Mouse (Mus musculus) myocyte (in vitro differentiated cells): ENCODE measurements around the gene Gm20388.

Source experiments
- CEBPB ChIP-seq: IDR thresholded peaks from 2 replicates; pipeline ENCODE4 v1.6.1; 2011; ENCODE audit warnings: mild to moderate bottlenecking, moderate library complexity; ENCODE audit not compliant: poor library complexity, insufficient read depth, severe bottlenecking
- E2F4 ChIP-seq: IDR thresholded peaks from one replicate; pipeline ENCODE4 v1.6.1; 2011; ENCODE audit warnings: mild to moderate bottlenecking, control low read depth, moderate library complexity; ENCODE audit not compliant: insufficient read depth
- MAX ChIP-seq: IDR thresholded peaks from one replicate; pipeline ENCODE4 v1.6.1; 2011; ENCODE audit warnings: low read depth, mild to moderate bottlenecking, control low read depth
- POLR2A ChIP-seq: IDR thresholded peaks from one replicate; pipeline ENCODE4 v1.6.1; 2011; ENCODE audit warnings: low read depth, mild to moderate bottlenecking, control low read depth, moderate library complexity; ENCODE audit not compliant: insufficient read length
- POLR2AphosphoS2 ChIP-seq: IDR thresholded peaks from one replicate; pipeline ENCODE4 v1.6.1; 2011; ENCODE audit warnings: low read depth, control low read depth; ENCODE audit not compliant: insufficient read length
- REST ChIP-seq: IDR thresholded peaks from one replicate; pipeline ENCODE4 v1.6.1; 2011; ENCODE audit warnings: mild to moderate bottlenecking, control low read depth, moderate library complexity; ENCODE audit not compliant: insufficient read depth, insufficient read length
- TCF12 ChIP-seq: IDR thresholded peaks from one replicate; pipeline ENCODE4 v1.6.1; 2011; ENCODE audit warnings: mild to moderate bottlenecking, control low read depth; ENCODE audit not compliant: poor library complexity, insufficient read depth, severe bottlenecking
- USF1 ChIP-seq: IDR thresholded peaks from one replicate; pipeline ENCODE4 v1.6.1; 2011; ENCODE audit warnings: low read depth, mild to moderate bottlenecking, control low read depth, moderate library complexity

DNA sequence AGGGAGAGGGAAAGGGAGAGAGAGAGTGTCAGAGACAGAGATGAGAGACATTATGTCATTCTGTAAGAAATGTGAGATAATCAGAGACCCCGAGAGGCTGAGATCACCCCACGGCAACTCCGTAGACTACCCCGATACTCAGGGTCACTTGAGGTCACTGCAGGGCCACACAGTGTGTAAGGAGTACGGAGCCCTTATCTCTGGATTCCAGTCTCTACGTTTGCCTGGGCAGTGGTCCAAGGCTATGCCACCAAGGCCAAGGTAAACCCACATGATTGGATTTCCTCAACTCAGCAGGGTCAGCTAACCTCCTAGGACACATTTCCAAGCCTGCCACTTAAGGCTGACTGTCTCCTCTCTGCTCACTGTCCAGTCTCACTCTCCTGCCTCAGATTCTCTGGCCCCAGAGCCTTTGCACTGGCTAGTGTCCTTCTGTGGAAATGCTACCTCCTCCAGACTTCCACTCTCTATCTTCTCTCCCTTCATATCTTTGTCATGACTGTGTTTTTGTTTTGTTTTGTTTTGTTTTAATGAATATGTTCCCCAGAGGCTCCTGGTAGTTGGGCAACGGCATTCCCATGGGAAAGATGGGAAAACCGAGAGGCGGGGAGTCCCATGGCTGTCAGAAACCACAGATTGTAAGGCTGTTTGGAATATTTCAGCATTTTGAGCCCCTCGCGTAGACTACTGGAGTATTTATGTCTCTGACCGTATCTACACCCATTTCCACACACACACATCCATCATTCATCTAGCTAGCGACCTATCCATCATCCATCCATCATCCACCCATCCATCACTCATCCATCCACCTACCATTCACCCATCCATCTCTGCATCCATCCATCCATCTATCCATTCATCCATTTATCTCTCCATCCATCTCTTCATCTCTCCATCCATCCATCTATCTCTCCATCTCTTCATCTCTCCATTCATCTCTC, 2745.7 kb downstream of the Gm20388 start:
- TF ChIP-seq CEBPB (peak; percentile 93), POLR2A (no peak), TCF12 (no peak), E2F4 (no peak), POLR2AphosphoS2 (no peak), MAX (no peak), REST (no peak), USF1 (no peak)
